Mouse (Mus musculus) gonadal fat pad, adult 2 months (tissue): ENCODE results near the gene Rbm20. TPM values are rescaled to one million over a fixed set of nuclear protein-coding genes. Genes with fewer than 3 reads are reported as not detected.
"Not testable (repeated sequence)": the region's sequence is repeated elsewhere in the genome, so short reads cannot be mapped to it uniquely, and the experiment has no call there.

ENCODE experiments used
- DNase-seq: peaks from one replicate; pipeline ENCODE4 v3.0.0-alpha.2; 2012; ENCODE audit warnings: low read depth
- polyA plus RNA-seq: library from polyadenylated mRNA; depleted of rRNA; stranded (reverse); fragments of >200 nt; gene quantifications from 2 replicates; pipeline ENCODE4 v1.2.3, GENCODE M21; 2012; rRNA removed

The Rbm20 gene
- polyA plus RNA-seq, 1 experiment, result 2.2 TPM

DNA sequence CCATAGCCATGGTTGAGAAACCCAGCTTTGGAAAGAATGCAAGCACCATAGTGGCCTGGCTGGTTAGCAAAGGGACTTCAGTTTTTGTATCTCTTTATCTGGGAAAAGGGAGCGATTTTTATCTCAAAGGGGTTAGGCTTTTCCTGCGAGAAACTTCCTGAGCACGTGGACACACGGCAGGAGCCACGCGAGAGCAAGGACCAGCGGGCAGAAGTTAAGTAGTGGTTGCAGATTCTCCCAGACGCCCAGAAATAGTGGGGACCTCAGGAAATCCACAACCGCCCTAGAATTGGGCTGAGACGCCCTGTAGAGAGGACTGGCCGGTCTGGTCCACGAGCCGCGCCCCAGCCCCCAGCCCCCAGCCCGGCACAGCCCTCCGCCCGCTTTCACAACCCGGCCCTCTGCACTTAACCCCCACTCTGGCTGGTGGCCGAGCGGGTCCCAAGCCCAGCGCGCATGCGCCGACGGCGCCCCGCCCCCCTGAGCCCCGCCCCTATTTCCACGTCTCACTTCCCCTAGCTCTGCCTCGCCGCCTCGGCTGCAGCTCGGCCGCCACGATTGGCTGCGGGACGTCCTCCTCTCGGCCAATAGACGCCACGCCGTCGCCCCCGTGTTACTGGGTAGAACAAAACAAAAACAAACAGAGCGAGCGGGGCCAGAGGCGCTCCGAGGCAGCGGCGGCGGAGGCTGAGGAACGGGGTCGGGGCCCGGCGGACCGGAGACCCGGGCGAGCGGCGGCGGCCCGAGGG, 225.8 kb downstream of the Rbm20 start:
- DNase-seq, result no peak

DNA sequence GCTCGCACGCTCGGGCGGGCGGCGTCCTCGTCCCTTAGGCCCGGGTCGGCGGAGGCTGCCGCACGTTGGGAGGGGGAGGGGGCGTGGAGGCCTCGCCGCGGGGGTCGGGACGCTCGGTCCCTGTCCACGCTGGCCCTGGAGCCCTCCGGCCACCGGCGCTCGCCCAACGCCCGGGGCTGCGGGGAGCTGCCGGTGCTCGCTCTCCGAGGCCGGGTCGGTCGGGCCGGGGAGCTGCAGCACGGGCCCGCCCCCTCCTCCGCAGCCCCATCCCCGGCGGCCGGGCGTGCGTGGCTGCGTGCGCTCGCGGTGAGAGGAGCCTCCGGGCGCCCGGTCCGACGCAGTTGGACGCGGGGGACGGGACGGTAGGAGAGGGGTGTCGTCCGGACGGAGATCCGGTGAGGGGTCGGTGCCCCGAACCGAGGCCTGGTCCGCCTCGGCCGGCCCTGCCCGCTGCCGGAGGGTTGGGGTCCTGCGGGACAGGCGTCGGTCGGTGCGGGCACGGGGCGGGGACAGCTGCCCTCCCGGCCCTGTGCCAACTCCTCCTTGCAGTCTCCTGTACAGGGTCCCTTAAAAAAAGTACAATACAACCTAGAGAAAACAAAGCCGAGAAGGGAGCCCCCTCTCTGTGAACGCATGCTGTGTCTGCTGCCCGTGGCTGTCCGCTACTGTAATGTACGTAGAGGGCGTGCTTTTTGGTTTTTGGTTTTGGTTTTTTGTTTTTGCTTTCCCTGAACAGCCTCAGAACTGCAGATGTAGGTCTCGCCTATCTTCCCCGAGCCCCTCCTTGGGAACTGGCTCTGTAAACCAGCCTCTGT, 226.6 kb downstream of the Rbm20 start:
- DNase-seq, result no peak

DNA sequence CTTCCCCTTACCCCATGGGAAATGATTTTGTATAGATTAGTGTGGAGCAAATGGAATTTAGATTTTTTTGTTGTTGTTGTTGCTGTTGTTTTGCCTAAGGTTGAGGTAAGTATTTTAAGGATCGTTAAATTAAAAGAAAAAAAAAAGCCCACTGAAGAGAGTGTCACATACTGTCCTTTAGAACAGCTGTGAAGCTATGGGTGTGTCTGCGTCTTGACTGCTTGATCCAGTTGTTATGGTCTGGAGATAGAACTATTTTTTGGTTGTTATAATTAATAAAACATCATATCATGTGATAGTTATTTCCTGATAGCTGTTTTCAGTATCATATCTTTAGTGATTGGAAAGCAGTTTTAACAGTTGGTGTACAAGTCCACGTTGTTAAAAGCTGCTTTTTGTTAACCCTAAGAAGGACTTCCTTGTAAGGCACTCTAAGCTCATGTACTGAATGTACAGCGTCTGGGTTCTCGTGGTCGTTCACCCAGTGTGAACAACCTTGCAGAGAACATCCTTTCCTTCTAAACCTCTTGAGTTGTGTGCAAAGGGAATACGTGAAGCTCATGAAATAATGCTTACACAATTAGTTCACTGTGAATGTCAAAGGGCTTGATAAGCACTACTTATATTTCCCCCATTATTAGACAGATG, 227.9 kb downstream of the Rbm20 start:
- no peak for DNase-seq

DNA sequence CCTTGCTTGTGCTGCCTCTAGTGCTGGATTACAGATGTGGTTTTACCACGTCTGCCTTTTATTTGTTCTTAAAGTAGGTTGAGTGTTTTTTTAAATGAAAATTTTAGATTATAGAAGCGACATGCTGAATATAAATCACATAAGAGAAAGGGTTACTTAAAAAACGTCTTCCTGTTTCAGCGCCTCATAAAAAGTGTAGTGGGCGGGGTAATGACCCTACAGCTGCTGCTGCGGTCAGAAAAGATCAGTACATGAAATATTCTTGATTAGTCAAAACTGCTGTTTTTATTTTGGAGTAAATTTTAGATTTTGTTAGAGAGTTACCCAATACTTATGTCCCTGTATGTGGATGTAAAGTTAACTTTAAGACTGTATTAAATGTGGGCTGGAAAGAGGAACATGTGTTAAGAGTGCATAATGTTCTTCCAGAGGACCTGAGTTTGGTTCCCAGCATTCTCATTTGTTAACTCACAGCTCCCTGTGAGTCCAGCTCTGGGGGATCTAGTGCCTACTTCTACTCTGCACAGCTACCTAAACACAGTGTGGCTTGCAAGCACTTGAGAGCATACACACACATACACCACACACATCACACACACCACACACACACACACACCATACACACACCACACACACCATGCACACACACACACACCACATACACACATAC, 229.1 kb downstream of the Rbm20 start:
- DNase-seq, result no peak

DNA sequence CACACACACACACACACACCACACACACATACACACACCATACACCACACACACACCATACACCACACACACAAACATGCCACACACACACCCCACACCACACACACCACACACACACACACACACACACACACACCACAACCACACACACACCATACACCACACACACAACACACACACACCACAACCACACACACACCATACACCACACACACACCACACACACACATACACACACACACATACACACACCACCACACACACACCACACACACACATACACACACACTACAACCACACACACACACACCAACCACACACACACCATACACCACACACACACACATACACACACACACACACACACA, 229.6 kb downstream of the Rbm20 start:
- not testable (repeated sequence) for DNase-seq

DNA sequence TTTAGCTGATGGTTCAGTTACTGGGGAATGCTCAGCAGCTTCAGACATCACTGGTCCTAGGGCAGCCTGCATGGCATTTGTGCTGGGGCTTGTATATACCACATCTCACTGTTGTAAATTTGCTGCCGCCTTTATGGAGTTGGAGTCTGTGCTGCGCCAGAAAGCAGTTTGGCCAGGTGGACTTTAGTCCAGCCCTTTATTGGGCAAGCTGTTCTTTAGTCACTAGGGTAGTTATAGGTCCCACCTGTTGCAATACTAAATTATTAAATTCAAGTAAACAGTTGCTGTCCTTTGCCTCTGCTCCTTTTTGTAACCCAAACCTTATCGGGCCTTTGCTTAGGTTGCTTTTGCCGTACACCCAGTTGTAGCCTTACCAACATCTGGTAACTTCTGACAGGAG, 237.8 kb downstream of the Rbm20 start:
- no peak for DNase-seq

Other genes with a start within 250 kb of the Rbm20 start
- gene Dusp5, start 148.2 kb upstream of the Rbm20 start, polyA plus RNA-seq, result 21.2 and 27.2 TPM in 2 replicates
- 93.6 and 116 TPM in 2 replicates for gene Nutf2-ps1, start 88.2 kb upstream of the Rbm20 start, polyA plus RNA-seq
- 4.8 and 6.5 TPM in 2 replicates for gene Smc3, start 76.9 kb upstream of the Rbm20 start, polyA plus RNA-seq
- gene Pdcd4, start 214.9 kb downstream of the Rbm20 start, polyA plus RNA-seq, result 12.4 and 21.3 TPM in 2 replicates